Mouse (Mus musculus) right cerebral cortex, postnatal 14 days (tissue): Measurements from ENCODE around the gene Map3k12.

Experiments
- DNase-seq: peaks from one replicate; pipeline ENCODE4 v3.0.0; 2022

Map3k12 gene

GRCm38 (mm10) chr15:102502254-102502840, 14.5 kb downstream of the Map3k12 start:
- DNase-seq, result no peak

DNA sequence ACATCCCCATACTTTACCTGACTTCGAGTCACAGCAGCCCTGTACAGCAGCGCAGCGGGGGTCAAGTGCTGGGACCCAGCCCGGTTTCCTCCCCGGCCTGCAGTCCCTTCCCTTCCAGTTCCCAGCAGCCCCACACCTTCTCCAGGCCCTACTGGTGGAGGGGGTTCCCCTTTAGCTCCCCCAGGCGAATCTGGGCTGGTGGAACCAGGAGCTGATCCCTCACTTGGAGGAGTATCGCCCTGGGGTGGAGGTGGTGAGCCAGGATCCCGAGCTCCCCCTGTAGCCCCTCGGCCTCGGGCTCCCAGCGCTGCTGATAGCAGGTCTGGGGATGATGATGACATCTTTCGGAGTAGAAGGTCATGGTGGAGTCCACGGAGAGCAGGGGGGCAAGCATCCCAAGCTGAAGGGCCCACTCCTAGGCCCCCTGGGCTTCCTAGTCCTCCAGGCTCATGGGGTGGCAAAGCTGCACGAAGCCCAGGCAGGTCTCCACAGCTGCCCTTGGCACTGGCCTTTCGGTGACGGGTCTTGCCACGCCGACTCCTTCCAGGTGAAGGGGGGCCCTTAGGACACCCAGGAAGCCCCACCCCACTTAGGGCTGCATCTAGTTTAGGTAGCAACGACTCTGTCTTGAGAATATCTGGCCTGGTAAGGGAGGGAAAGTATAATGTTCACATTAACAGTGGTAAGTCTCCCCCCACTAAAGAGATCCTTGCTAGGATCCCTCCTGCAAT, 15.6 kb downstream of the Map3k12 start:
- DNase-seq, result no peak

GRCm38 (mm10) chr15:102500479-102500878, 16.4 kb downstream of the Map3k12 start:
- DNase-seq, result no peak

DNA sequence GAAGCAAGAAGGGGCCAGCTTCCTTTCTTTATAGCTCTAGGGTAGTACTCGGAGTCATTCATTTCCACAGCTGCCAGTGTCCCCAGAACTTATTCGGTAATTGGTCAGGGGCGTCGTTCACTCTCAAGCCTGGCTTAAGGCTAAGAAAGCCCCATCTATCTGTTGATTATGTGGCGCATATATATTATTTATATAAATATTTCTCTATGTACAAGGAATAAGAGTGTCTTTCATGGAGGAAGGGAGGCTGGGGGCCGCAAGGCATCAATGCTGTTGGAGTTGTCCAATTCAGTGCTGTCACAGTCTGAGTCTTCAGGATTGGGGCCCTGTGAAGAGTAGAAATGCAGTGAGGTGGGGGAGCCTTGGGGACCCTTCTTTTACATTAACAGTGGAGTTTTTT, 17.0 kb downstream of the Map3k12 start:
- no peak for DNase-seq

DNA sequence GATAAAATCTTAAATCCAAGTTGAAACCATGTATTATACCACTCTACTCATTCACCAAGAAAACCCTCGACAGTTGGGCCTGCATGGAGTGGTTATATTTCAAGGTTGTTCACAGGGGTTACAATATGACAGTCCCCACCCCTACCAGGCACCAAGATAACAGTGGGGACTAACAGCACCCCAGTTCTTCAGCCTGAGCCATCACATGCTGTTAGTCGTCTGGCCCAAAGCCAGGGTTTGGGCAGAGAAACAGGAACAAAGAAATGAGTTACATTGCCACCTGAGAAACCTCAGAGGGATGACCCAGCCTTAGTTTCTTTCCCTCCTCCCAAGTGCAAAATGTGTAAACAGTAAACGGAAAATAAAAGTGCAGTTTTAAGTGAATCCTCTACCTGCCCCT, 17.5 kb downstream of the Map3k12 start:
- no peak for DNase-seq

DNA sequence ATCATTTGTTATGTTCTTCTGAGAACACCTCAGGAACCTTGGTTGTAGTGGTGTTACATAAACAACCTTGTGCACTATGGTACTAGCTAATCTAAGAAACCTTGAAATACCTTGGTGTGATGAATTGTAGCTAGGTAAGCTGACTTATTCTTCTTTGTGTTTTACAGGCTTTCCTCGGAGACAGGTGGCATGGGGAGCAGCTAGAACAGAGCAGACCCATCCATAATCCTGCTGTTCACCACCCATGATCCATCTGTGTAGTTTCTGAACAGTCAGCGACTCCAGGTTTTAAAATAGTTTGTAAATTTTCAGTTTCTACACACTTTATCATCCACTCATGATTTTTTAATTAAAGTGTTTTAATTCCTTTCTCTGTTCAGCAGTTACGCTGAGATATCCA, 18.5 kb downstream of the Map3k12 start:
- DNase-seq, result no peak

DNA sequence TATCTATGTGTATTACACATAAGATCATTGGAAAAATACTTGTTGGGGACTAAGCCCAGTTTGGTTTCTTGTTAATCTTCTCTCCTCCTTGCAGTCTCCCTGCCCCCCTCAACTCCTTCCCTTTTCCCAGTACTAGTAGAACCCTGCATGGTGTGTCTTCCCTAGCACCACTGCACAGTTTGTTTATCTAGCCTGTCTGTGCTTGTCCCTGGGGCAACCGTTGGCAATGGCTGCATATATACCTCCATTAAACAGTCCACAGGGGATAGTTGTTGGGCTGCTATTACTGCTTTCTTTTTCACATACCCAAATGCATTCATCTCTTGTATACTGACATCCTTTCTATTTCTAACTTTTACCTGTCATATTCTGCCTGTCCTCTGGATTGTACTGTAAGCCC, 29.2 kb downstream of the Map3k12 start:
- DNase-seq, result no peak

GRCm38 (mm10) chr15:102485853-102486252, 31.0 kb downstream of the Map3k12 start:
- DNase-seq, result no peak

DNA sequence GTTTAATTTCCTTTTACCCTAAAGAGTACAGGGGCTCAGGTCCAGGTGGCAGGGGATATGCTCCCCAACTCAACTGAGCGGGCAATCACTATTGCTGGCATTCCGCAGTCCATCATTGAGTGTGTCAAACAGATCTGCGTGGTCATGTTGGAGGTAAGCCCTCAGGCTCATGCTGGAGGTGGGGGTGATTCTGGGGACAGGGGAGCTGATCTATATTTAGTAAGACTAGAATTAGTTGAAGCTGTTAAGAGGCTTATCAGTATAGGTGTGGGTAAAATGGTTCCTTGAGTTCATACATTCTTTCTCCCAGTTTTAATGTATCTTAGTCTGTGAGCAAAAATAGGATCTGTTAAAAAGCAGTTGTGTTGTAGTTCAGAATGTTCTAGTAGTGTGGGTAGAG, 33.7 kb downstream of the Map3k12 start:
- DNase-seq, result no peak

GRCm38 (mm10) chr15:102474520-102474919, 42.3 kb downstream of the Map3k12 start:
- no peak for DNase-seq

DNA sequence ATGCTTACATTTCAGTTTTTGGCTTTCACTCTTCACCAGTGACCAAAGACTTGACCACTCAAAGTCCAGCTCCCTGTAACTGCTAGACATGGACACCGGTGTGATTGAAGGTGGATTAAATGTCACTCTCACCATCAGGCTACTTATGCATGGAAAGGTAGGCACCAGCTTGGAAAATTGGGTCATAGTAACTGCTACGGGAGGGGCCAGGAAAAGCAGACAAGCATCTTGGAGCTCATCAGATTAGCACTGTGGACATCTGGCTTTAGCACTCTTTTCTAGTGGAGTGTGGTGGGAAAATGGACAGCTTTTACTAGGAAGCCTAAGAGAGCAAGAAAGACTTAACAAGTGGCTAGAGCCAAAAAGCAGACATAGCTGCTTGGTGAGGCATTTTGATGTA, 43.6 kb downstream of the Map3k12 start:
- no peak for DNase-seq

DNA sequence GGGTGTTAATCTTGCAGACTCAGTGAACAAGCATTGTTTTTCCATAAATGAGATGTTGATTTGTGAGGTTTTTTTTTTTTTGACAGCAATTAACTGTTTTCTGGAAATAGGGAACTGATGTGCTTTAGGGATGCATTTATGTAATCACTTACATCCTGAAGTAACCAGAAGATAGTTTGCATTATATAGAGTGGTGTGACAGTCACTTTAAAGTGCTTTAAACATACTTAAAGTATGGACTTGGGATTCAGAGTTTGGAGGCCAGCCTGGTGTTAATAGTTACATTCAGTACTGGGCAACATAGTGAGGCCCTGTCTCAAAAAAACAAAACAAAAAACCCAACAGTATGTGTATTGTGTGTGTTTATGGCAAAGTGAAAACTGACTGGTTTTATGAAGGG, 45.1 kb downstream of the Map3k12 start:
- DNase-seq, result no peak

- DNase-seq, result no peak
Observed at GRCm38 (mm10) chr15:102471295-102471645, 45.6 kb downstream of the Map3k12 start.

DNA sequence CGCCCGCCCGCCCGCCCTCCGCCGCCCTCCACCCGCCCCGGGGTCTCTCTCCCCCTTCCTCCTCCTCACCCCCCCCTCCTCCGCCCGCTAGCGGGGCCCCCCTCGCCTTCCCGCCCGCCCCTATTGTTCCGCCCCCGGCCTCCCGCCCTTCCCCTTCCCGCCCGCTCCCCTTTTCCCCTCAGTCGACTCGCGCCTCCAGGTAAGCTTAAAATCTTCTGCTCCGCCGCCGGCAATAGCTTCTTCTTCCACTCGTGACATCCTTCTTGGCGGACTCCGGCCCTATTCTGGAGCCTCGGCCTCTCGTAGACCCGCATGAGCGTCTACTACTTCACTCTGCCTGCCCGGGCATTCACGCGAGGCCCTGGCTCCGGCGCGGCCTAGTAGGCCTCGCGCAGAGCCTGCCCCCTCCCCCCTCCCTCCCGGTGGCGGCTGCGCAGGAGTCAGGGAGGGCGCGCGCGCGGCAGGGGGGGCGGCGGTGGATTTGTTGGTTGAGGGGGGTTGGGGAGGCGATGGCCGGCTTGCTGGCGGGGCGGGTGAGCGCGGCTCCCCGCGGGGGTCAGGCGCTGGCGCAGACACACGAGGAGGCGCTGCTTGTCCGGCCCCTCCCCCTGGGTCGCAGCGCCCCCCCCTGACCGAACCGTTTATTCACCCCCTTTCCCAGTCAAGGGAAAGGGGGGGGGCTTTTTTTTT, 46.1 kb downstream of the Map3k12 start:
- DNase-seq, result peak; percentile 82

GRCm38 (mm10) chr15:102470183-102470604, 46.7 kb downstream of the Map3k12 start, which contains the start of gene Pcbp2:
Pcbp2 (plus strand) TSS chr15:102470539.
- peak; percentile 96 for DNase-seq

DNA sequence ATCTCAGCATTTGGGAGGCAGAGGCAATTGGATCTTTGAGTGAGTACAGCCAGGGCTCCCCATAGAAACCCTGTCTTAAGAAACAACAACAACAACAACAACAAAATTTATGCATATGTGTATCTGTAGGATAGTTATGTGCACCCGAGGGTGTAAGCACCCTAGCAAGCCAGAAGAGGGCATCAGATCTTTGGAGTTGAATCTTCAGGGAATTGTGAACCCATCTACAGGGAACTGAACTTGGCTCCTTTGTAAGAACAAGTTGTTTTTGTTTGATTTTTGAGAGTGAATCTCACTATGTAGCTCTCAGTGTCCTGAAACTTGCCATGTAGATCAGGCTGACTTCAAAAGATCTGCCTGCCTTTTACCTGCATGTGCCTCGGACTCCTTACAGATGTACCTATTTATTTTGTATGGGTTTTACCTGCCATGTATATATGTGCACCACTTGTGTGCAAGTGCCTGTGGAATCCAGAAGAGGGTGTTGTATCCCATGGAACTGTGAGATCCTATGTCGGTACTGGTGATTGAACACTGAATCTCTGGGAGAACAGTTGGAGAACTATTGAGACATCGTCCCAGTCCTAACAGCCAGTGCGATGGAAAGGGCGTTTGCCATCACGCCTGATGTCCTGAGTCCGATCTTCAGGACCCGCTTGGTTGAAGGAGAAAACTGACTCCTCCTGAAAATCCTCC, 48.0 kb downstream of the Map3k12 start:
- no peak for DNase-seq

- no peak for DNase-seq
Observed at GRCm38 (mm10) chr15:102463666-102464065, 53.2 kb downstream of the Map3k12 start.

DNA sequence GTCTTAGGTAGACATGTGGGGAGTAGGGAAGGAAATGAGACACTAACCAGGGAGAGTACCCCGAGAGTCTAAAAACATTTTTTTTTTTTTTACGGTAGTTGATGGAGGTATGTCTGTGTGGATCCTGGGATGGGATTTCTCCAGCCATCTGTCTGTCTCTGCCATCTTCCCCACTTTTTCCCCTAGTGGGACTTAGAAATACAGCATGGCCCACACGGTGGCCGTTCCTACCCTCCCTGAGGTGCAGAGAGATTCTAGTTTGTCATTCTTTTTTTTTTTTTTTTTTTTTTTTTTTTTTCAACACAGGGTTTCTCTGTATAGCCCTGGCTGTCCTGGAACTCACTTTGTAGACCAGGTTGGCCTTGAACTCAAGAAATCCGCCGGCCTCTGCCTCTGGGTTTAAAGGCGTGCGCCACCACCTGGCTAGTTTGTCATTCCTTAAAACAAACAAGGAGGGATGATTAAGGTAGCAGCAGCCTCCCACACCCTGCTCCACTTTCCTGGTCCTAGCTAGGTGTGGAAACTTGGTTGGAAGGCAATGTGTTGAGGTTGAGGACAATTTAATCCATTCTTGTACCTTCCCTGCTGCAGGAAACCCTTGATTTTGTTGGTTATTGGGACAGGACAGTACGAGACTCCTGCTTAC, 55.3 kb downstream of the Map3k12 start:
- no peak for DNase-seq

DNA sequence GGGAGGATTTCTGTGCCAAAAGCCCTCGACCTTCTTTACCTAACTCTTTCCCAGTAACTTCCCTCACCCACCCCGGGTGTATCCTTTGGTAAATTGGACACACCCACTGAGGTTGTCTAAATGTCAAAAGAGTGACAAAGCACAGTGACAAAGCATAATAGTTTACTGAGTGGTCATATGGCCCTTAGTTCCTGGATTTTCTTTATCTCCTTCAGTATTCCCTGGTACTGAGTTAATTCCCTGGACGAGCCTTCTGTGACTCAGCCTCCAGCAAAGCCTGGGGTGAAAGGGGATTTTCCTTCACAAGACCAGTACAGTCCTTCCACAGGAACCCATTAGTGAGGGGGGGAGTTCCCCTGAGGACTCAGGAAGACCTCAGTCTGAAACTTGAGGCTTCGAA, 55.9 kb downstream of the Map3k12 start:
- DNase-seq, result no peak

GRCm38 (mm10) chr15:102460409-102460808, 56.5 kb downstream of the Map3k12 start:
- no peak for DNase-seq

- no peak for DNase-seq
Observed at GRCm38 (mm10) chr15:102459847-102460246, 57.0 kb downstream of the Map3k12 start.

DNA sequence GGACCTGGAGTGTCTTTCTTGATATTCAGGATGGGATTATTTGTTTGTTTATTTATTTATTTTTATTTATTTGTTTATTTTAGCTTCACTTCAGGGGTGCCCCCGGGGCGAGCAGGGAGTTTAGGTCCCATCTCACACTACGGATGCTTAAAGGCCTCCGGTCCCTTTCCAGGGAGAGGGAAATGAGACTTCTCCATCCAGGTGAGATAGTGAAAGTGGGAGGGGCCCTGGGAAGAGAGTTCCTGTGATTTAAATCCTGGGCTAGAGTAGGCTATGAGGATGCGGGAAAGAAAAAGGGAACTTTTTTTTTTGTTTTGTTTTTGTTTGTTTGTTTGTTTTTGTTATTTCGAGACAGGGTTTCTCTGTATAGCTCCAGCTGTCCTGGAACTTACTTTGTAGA, 57.5 kb downstream of the Map3k12 start:
- DNase-seq, result no peak

DNA sequence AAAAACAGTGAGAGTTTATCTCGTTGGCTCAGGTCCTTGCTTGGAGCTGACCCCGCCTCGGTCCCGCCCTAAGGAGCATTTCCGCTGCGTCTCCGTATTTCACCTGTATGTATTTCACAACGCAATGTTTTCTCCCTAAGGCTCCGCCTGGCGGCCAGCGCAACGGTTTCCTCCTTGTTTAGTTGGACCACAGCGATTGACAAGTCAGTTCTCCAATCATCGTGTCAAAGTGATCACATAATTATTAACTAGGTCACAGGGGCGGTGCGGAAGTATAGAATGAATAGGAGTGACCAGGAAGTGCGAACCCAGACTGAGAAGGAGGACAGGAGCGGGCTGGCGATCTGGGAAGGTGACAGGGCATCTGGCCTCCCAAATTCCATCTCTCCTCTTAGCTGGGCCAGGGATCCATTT, 58.0 kb downstream of the Map3k12 start, which contains the start of gene Prr13:
Prr13 (plus strand) TSS at position 125 of the 414 bp plus-strand sequence.
- DNase-seq, result peak; percentile 83
